Mouse (Mus musculus) hematopoietic stem cell, adult 5-6 weeks (primary cell): Measurements from ENCODE around the gene Sfxn5. TPM values are rescaled to one million over a fixed set of nuclear protein-coding genes. Genes with fewer than 3 reads are reported as not detected.

Experiments used
- ATAC-seq, 2 experiments: fragments of 125-278 bp in 1 of 2; replicated peaks in 1 of 2; 2 replicates each; pipeline ENCODE4 v1.8.0; 2016 to 2017; ENCODE audit warnings: inconsistent platforms in 2 of 2, mild to moderate bottlenecking in 2 of 2, moderate number of reproducible peaks in 2 of 2, low read depth in 1 of 2, moderate TSS enrichment in 1 of 2; ENCODE audit not compliant: low FRiP score in 2 of 2, poor library complexity in 2 of 2, severe bottlenecking in 2 of 2, insufficient read depth in 1 of 2, low TSS enrichment in 1 of 2
- total RNA-seq: library from RNA; stranded (forward); fragments of 172-1452, 232-1000 nt; gene quantifications from 2 replicates; pipeline ENCODE4 v1.2.3, GENCODE M21; 2017

Sfxn5 gene
- total RNA-seq, 1 experiment from 2014 or later: 1.7 TPM

- ATAC-seq: peak; percentile 70 to 74
Measured at GRCm38 (mm10) chr6:85369181-85369860, 36.1 kb upstream of the Sfxn5 start.

GRCm38 (mm10) chr6:85368722-85369121 lies 35.5 kb upstream of the Sfxn5 start:
- ATAC-seq: no peak

GRCm38 (mm10) chr6:85368166-85368565 lies 34.9 kb upstream of the Sfxn5 start:
- no peak for ATAC-seq

GRCm38 (mm10) chr6:85366387-85366786 lies 33.2 kb upstream of the Sfxn5 start:
- no peak for ATAC-seq

GRCm38 (mm10) chr6:85364439-85364838 lies 31.2 kb upstream of the Sfxn5 start:
- no peak for ATAC-seq

GRCm38 (mm10) chr6:85363906-85364260 lies 30.7 kb upstream of the Sfxn5 start:
- no peak for ATAC-seq

GRCm38 (mm10) chr6:85363231-85363905 lies 30.1 kb upstream of the Sfxn5 start:
- no peak for ATAC-seq

GRCm38 (mm10) chr6:85362610-85363009 lies 29.4 kb upstream of the Sfxn5 start:
- ATAC-seq: no peak

GRCm38 (mm10) chr6:85360311-85360710 lies 27.1 kb upstream of the Sfxn5 start:
- no peak for ATAC-seq

GRCm38 (mm10) chr6:85358877-85359276 lies 25.7 kb upstream of the Sfxn5 start:
- no peak for ATAC-seq

- ATAC-seq: no peak
Measured at GRCm38 (mm10) chr6:85356682-85357465, 23.7 kb upstream of the Sfxn5 start.

- no peak for ATAC-seq
Measured at GRCm38 (mm10) chr6:85355753-85356152, 22.5 kb upstream of the Sfxn5 start.

GRCm38 (mm10) chr6:85354709-85355108 lies 21.5 kb upstream of the Sfxn5 start:
- no peak for ATAC-seq

GRCm38 (mm10) chr6:85353706-85354105 lies 20.5 kb upstream of the Sfxn5 start:
- ATAC-seq: no peak

GRCm38 (mm10) chr6:85350157-85350556 lies 16.9 kb upstream of the Sfxn5 start:
- ATAC-seq: no peak

- ATAC-seq: no peak
Measured at GRCm38 (mm10) chr6:85349246-85349645, 16.0 kb upstream of the Sfxn5 start.

- ATAC-seq: no peak
Measured at GRCm38 (mm10) chr6:85348133-85348532, 14.9 kb upstream of the Sfxn5 start.

GRCm38 (mm10) chr6:85346028-85346634 lies 12.9 kb upstream of the Sfxn5 start:
- ATAC-seq: peak; percentile 89 to 91
